Mouse (Mus musculus) cerebellum, adult 2 months (tissue): Measurements from ENCODE around the gene Morc4. TPM values are rescaled to one million over a fixed set of nuclear protein-coding genes. Genes with fewer than 3 reads are reported as not detected.

Experiments
- DNase-seq, 2 experiments: peaks; one replicate each; pipeline ENCODE4 v3.0.0; 2021
- H3K27ac ChIP-seq: fragments of 200-500 bp; 2 replicates; pipeline ENCODE4 v1.5.1; 2012; ENCODE audit warnings: low read length, control low read depth, inconsistent platforms; ENCODE audit not compliant: insufficient read depth
- H3K27me3 ChIP-seq: fragments of 200-500 bp; 2 replicates; pipeline ENCODE4 v1.6.1; 2012; ENCODE audit warnings: inconsistent platforms, mild to moderate bottlenecking, low read length, moderate library complexity; ENCODE audit not compliant: control insufficient read depth, insufficient read depth
- H3K4me1 ChIP-seq: fragments of 200-500 bp; 2 replicates; pipeline ENCODE4 v1.6.1; 2011; ENCODE audit warnings: low read length; ENCODE audit not compliant: control insufficient read depth, insufficient read depth
- H3K4me3 ChIP-seq: fragments of 200-500 bp; replicated peaks from 2 replicates; pipeline ENCODE3; 2011; ENCODE audit warnings: mild to moderate bottlenecking, low read depth, low read length, control low read depth; ENCODE audit not compliant: insufficient read depth
- CTCF ChIP-seq: fragments of 200-500 bp; IDR thresholded peaks from 2 replicates; pipeline ENCODE4 v1.5.1; 2011; ENCODE audit warnings: low read depth, mild to moderate bottlenecking, control low read depth, low read length, moderate library complexity, borderline replicate concordance; ENCODE audit not compliant: insufficient read depth
- POLR2A ChIP-seq: fragments of 200-500 bp; IDR thresholded peaks from 2 replicates; pipeline ENCODE4 v1.6.1; 2011; ENCODE audit warnings: low read length, control low read depth, borderline replicate concordance; ENCODE audit not compliant: insufficient read depth
- WGBS: fragments of 180-500 bp; shearing (Covaris S2); methylation state at CpG from one replicate; pipeline ENCODE4 v1.1.7; 2018; 5-methylcytosine and 5-hydroxymethylcytosine counted together
- polyA plus RNA-seq: library from polyadenylated mRNA; depleted of rRNA; stranded (reverse); fragments of >200 nt; gene quantifications from 2 replicates; pipeline ENCODE4 v1.2.3, GENCODE M21; 2012

The Morc4 gene
- polyA plus RNA-seq, 1 experiment = 7.0 TPM

- WGBS = 70% methylated on average over 8 of the region's 8 CpGs
- Histone ChIP-seq H3K4me3 (no peak within 1 kb of the TSS), H3K4me1 (no peaks in the 10 kb centered on the region), H3K27ac (no peak within 1 kb of the TSS), H3K27me3 (no peaks in the 10 kb centered on the region)
- no peak for DNase-seq
- TF ChIP-seq POLR2A (no peak), CTCF (no peak)
Measured at GRCm38 (mm10) chrX:139800406-139800878, 71.0 kb downstream of the Morc4 start, which contains the start of gene Cldn2. Gene Cldn2 (plus strand): TSS chrX:139800828.

GRCm38 (mm10) chrX:139799953-139800352, 71.5 kb downstream of the Morc4 start:
- H3K27me3 ChIP-seq = no peaks in the 10 kb centered on the region
- H3K4me3 ChIP-seq = no peak overlapping the region
- H3K27ac ChIP-seq = no peak overlapping the region
- TF ChIP-seq POLR2A = no peak
- TF ChIP-seq CTCF = no peak
- no peaks in the 10 kb centered on the region for H3K4me1 ChIP-seq
- 98% methylated on average over 3 of the region's 3 CpGs for WGBS
- no peak for DNase-seq

GRCm38 (mm10) chrX:139797875-139798274, 73.6 kb downstream of the Morc4 start:
- WGBS = 36% methylated on average over 9 of the region's 9 CpGs
- no peak for DNase-seq
- Histone ChIP-seq H3K27me3 (no peaks in the 10 kb centered on the region), H3K4me1 (no peaks in the 10 kb centered on the region), H3K4me3 (no peak overlapping the region), H3K27ac (no peak overlapping the region)
- TF ChIP-seq POLR2A (no peak), CTCF (no peak)

- TF ChIP-seq POLR2A (no peak), CTCF (no peak)
- Histone ChIP-seq H3K4me1 (no peaks in the 10 kb centered on the region), H3K27ac (no peak overlapping the region), H3K27me3 (no peaks in the 10 kb centered on the region), H3K4me3 (no peak overlapping the region)
- no peak for DNase-seq
- WGBS = 56% methylated on average over 6 of the region's 6 CpGs
Measured at GRCm38 (mm10) chrX:139796037-139796436, 75.4 kb downstream of the Morc4 start.

GRCm38 (mm10) chrX:139794072-139794845, 77.2 kb downstream of the Morc4 start:
- DNase-seq = no peak
- TF ChIP-seq POLR2A = no peak
- TF ChIP-seq CTCF = no peak
- WGBS = 94% methylated on average over 7 of the region's 7 CpGs
- Histone ChIP-seq H3K27ac (no peak overlapping the region), H3K4me3 (no peak overlapping the region), H3K27me3 (no peaks in the 10 kb centered on the region; the same call in 1 of the 2 replicates), H3K4me1 (no peaks in the 10 kb centered on the region)

- WGBS = 91% methylated on average over 1 of the region's 1 CpGs
- no peak for DNase-seq
- TF ChIP-seq POLR2A (no peak), CTCF (no peak)
- H3K4me3 ChIP-seq = no peak overlapping the region
- no peaks in the 10 kb centered on the region; the same call in 1 of the 2 replicates for H3K27me3 ChIP-seq
- H3K27ac ChIP-seq = no peak overlapping the region
- H3K4me1 ChIP-seq = no peaks in the 10 kb centered on the region
Measured at GRCm38 (mm10) chrX:139785764-139786163, 85.7 kb downstream of the Morc4 start.

- 51% methylated on average over 3 of the region's 3 CpGs for WGBS
- no peaks in the 10 kb centered on the region for H3K27me3 ChIP-seq
- no peak for DNase-seq
- no peak overlapping the region for H3K27ac ChIP-seq
- TF ChIP-seq CTCF = no peak
- TF ChIP-seq POLR2A = no peak
- H3K4me1 ChIP-seq = no peaks in the 10 kb centered on the region
- H3K4me3 ChIP-seq = no peak overlapping the region
Measured at GRCm38 (mm10) chrX:139783045-139783422, 88.4 kb downstream of the Morc4 start.
